Mouse (Mus musculus) lung, postnatal 14 days (tissue): Measurements from ENCODE around the gene Dlat.

ENCODE experiments used
- DNase-seq: peaks from one replicate; pipeline ENCODE4 v3.0.0; 2021

The Dlat gene

DNA sequence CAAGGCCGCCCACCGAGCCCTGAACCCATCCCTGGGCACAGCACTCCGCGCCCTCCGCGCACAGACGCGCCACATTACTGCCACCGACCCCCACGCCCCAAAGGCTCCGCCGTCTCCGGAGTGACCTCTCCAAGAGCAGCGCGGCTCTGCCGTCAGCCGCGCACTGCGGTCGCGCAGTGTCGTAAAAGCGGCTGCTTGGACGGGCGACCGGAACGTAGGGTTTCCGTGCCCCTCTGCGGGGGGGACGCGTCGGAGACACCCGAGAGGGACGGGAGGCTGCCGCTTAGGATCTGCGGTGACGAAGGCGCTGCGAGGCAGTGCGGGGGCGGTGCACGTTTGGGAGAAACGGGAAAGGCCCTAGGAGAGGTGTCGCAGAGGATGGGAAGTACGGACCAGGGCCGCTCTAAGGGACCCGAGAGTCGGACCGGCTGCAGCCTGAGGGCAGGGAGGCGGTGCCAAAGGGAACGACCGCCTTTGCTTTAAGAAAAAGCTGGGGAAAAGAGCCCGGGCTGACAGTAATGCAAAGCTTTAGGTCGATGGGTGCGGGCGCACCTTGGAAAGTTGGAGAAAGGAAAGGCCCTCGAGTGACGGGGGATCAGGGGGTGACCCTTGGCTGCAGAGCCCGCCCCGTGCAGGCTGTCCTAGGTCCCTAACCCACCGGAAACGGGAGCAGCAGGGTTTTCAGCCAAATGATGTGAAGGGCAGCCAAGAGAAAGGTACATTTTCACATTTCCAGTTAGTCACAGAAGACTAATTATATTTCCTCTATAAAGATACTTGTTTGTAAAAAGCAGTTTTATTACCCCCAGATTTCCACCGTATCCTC is at the start of gene Dlat:
Gene Dlat, minus strand, starts transcription at position 389 of the 826 bp plus-strand sequence.
- DNase-seq, result peak; percentile 82

DNA sequence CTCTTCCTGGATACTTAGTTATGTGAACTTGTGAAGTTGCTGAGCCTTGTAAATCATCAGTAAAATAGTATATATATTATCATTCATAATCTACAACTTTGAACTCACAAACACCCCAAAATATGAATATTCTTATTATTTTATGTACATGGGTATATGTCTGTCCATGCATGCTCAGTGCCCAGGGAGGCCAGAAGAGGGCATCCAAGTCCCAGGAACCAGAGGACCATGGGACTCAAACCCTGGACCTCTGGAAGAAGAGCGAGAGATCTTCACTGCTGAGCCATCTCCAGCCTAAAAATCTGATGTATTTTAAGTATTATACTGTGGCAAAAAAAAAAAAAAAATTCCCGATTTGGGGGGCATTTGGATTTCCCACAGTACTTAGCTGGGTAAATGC is 49.5 kb upstream of the Dlat start:
- peak; percentile 49 for DNase-seq

DNA sequence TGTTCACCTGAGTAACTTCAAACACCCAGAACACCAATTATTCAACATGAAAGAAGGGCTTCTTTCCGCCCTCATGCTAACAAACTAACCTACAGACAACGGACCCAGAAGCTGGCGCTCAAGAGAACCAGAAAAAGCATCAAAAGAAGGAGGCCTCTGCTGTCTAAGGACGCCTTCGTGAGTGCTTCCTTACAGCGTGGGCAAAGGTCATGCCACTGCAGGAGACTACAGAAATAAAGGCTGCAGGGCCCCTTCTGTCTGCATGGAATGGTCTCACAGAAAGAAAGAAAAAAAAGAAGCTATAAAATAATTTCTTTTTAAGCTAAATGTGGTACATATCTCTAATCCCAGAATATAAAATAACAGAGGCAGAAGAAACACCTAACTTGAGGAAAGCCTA is 45.3 kb upstream of the Dlat start:
- no peak for DNase-seq

DNA sequence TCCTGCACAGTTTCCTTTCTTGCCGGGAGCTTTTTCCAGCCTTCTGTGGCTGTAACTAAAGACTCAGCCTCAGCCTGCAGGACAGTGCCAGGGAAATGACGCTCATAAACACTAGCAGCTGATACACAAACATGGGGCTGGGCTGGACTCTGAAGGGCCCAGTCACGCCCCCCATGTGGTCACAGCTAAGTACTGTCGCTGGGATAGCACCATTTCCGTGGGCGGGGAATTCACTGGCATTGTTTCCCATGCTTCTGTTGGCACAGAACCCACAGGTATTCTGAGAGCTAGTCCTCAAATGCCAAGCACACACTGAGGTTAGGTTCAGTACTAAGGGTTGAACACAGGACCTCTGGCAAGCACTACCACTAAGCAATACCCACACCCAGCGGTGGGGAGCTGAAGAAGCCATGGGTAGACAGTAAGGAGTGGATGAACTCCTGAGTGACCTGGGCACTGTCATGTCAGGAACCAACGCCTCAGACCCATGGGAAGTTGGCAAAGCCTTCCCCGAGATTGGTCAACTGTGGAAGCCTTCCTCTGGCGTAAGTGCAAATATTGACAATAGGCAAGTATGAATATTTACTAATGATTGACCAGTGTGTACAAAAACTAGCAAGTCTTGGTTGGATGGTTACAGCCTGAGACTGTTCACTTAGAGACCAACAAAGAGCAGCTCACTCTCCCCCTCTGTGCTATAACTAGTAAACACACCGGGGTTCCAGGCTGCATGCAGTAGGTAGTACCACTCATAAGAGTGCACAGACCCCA is 41.5 kb upstream of the Dlat start:
- DNase-seq, result peak; percentile 82

DNA sequence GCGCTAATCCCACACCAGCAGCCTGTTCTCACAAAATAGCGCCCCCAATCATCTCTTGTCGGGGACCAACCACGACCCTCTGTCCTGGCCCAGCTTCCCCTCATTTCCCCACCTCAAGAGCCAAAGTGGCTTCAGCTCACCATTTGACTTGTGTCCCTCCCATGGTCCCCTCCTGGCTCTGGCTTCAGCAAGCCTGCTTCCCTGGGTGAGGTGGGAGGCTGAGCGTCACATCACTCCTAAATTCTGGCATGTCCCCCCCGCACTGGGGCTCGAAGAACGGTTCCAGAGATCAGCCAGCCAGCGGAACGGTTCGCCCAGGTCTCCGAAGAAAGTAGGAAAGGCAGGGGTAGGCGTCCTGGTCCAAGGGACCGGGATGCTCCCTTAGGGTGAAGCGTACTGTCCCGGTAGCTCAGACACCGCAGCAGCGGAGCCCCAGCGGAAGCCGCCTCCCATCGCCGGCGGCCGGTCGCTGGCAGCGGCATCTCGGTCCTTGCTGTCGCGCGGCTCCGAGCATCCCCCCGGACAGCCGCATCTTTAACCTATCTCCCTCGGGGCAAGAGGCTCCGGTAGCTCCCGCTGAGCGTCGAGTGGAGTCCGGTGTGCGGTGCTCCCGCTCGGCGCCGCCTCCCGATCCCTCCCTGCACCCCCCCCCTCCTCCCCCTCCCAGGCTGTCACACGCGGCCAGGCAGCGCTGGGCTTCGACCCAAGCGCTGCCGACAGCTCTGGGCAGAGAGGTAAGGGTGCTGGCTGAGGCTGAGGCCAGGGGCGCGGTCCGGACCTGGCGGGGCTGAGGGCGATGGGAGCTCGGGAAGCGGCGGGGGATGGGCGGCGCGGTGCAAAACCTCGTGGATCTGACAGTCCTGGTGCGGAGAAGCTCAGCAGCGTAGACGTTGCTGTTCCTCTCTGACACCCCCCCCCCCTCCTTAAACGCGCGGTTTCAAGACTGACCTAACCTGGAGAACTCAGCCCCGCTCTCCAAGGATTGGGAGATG is 39.1 kb upstream of the Dlat start:
- peak; percentile 44 for DNase-seq

DNA sequence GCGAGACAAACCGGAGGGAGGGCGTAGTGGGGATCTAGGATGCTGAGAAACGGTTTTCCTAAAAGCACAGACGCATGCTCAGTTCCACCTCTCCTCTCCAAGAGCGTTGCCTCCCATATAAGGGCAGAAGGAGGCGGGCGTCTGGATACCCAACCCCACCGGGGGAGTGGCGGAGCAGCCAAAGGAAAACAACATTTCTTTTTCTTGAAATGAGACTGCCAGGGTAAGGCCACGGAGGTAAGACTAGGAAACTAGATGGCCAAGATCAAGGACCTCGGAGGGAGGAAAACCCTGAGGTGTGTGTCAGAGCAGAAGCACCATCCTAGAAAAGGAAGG is 38.1 kb upstream of the Dlat start:
- peak; percentile 78 for DNase-seq

DNA sequence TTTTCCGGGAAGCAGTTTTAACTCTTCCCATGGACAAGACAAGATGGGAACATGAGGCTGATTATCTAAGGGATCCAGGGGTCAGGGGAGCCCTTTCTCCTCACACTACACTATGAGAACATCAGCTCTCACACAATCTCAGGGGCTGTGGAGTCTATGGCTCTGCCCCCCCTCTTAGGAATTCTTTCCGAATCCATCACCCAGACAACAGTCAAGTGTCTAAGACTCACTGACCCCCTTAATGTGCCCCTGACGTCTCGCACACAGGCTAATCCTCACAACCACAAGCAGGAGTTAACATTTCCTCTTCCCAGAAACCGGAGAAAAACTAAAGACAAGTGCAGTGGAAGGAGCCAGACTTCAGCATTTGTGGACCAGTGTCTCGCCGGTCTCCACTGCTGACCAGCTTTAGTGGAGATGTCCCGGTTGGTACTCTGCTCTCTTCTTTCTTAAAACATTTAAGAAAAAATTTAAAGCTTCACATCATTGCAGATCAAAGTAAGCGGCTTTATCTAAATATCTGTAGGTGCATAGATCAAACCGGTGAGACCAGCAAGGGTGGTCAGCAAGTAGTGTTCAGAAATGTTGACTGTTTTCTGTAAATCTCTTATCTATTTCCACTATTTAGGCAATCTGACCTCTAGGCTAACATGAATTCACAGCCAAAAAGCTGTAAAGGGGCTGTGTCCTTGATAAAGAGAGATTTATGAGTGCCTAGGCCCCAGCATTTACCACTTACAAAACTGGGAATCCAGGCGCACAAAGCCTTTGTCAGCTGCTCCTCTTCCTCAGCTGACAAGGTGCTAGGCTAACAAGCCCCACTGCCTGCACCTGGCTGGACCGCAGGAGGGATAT is 37.5 kb upstream of the Dlat start:
- no peak for DNase-seq

DNA sequence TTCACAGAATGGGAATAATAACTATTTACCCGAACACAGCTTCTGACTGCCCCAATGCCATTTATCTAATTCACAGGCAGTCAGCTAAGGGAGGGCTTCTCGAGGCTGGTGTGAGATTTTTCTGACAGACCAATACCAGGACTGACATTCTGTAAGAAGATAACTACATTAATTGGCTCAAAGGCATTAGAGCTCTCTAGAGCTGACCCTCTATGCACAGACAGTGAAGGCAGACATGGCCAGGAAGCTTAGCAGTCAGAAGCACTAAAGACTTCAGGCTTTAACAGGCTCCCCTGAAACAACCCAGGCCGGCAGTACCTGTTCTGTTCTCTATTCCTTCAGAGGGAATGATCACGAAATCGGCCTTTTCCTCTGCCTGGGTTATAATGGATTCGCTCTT is 35.6 kb upstream of the Dlat start:
- no peak for DNase-seq

DNA sequence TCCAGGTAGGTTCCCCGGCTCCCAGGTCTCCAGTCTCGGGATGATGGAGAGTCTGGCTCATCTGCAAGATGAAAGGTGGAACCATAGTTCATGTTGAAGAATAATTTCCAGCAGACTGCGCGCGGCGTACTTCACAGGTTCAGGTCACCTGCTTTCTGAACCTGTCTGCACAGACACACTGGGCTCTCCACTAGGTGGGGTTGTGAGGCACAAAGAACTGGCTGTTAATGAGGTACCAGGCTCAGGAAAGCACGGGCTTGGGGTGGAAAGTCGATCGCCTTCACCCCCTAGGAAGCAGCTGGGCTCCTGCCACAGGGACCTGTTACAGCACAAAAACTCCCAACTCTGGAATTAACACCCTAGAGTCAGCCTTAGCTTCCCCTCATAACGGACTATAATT is 34.1 kb upstream of the Dlat start:
- DNase-seq, result peak; percentile 65

DNA sequence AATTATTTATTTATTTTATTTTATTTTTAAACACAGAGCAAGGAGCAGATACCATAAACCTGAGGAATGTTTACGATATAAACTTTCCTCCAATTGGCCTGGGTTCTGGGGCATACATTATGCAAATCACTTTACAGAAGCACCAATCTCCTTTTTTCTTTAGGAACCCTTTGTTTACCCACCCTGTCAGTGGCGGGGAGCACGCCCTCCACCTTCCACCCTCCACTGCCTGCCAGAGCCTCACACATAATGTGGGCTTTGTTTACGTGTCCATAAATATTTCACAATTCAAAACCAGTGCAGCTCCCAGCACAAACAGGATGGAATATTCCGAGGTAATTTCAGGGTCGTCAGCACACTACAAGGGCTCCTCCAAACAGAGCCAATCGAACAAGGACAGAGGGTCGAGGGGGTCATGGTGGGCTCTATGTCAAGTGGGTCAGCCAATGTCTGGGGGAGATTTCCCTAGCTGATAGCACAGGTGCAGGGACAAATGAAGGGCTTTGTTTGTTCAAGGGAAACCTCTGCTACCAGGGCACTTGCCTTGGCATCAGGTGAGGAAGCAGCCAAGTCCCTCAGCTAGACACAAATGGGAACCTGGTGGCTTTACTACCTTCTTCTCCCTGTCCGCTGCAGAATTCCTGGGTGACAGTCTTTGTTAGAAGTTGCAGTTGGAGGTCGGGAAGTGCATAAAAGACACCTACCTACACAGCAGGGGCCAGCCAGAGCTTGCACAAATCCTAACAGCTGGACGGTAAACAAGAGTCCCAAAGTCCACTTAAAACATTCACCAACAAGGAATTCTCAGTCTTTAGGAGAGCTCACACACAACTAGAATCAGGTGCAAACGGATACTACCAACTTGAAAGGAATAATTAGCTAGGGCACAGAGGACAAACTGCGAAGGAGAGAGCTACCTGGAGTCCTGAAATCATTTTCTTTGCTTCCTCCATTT is 33.3 kb upstream of the Dlat start:
- DNase-seq, result no peak

DNA sequence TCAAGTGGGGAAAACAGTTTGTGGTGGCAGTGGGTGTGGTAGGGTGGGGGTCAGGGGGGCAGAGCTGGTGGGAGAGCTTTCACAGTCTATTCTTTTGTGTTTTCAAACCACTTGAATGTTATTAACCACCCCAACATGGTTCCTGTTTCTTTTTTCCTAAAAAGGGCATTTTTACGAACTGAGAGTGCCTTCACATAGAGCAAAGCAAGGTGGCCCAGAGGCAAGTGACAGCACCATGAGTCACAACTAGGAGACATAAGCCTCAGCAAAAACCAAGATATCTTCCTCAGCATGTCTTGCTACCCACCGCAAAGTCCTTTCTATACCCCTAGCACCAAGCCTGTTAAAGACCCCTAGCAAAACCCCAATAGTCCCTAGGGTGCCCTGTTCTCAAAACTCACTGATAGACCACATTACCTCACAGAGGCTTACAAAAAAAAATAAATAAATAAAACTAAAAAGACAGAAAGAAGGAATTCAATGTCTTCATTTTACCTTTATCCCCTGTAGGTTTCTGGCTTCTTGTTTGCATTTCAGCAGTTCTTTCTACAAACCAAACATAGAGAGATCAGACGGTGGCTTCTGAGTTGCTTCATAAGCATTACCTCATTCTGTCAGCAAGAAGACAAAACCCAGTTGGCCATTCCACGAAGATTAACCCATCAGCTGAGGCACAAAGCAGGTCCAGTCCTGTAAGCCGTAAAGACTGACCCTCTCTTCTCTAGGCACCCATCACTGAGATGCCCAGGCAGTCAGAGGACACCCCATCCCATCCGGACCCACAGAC is 27.5 kb upstream of the Dlat start:
- DNase-seq, result no peak

DNA sequence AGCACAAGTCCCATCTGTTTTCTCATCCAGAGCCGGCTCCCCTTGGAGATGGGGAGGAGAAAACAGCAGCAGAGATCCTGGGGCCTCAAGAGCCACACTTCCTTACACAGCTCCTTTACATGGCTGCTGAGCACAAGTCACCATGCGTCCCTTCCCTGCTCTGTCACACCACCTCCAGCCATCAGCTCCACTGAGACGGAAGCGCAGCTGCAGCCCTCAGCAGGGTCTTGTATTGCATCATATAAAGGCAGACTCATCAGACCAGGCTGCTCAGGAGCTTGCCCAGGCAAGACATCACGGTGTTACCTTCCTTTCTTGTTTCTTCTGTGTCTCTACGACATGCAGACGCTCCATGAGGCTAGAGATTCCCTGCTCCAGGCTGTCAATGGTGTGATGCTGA is 22.1 kb upstream of the Dlat start:
- no peak for DNase-seq

DNA sequence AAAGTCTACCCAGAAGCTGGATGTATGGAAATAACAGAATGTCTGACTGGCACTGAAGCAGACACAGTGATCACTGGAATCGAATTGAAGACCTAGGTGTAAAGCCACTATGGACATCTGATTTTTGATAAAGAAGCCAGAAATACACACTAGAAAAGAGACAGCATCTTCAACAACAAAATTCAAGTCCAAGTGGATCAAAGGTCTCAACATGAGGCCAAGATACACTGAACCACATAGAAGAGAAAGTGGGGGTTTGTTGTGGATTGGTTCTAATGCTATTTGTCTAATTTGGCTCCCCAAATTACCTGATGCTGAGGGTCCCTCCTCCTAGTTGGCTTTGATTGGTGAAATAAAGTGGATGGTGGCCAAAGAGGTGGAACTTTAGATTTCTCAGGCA is 19.8 kb upstream of the Dlat start:
- no peak for DNase-seq

DNA sequence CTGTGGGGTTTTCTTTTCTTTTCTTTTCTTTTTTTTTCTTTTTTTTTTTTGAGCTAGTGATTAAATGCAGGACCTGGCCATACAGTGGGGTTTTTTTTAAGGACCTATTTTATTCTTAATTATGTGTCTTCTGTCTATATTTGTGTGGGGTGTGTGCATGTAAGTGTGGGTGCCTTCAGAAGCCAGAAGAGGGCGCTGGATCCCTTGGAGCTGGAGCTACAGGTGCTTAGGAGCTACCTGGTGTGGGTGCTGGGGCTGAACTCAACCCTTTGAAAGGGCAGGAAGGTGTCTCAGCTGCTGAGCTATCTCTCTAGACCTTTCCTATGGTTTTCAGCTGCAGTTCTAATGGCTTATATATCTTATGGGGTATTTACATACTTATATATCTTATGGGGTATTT is 15.2 kb upstream of the Dlat start:
- no peak for DNase-seq

DNA sequence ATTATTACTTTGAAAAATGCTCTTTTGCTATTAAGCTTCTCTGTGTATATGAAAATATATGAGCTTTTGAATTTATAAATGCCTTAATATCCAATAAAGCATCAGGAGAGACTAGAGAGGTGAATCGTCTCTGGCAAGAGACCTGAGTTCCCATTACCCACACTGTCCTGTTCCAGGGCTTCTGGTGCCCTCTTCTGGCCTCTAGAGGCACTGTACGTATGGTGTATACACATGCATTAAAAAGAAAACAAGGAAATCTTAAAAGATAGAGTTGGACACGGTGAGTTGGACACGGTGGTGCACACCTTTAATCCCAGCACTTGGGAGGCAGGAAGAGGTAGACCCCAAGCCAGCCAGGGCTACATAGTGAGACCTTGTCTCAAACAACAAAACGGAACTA is 11.1 kb upstream of the Dlat start:
- DNase-seq, result peak; percentile 75

DNA sequence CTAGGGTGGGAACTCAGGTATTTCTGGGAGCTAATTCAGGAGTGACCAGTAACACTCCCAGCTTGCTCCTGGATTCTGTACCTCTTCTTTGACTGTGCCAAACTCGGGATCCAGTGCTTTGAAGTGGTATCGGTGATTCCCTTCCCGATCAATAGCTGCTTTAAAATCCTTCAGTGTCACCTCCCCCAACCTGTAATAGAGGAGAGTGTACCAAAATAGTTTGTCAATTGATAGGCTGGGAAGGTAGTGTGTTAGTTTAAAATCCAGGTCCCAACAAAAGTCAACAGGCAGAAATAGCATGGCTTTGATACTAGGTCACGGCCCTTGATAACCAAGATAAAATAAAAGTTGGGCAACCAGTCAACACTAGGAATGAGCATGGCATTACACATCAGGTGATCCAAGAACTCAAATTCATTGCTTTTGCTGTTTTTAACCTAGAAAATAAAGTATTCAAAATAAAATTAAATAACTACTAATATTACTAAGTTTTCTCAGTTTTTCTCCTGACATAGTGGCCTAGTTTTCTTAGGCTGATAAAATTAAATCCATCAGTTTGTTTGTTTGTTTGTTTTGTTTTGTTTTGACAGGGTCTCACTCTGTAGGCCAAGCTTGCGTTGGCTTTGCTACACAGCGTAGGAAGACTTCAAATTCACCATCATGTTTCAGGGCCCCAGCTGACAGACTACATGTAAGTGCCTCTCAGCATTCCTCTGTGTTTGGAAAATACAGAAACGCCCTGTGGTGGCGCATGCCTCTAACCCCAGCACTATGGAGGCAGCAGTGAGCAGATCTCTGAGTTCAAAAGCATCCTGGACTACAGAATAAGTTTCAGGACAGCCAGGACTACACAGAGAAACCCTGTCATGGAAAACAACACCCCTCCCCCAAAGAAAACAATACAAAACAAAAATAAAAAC is 8.3 kb upstream of the Dlat start:
- peak; percentile 6 for DNase-seq

DNA sequence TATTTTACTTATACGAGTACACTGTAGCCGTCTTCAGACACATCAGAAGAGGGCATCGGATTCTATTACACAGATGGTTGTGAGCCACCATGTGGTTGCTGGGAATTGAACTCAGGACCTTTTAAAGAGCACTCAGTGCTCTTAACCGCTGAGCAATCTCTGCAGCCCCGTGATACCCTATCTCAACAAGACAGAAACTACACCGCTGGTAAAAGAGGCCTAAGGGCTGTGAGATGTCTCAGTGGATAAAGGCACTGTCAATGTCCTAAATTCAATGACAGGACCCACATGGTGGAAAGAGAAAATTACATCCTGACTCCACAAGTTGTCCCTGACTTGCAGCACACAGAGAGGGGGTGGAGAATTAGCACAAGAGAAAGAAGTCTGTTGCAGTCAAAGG is 6.9 kb upstream of the Dlat start:
- DNase-seq, result no peak

DNA sequence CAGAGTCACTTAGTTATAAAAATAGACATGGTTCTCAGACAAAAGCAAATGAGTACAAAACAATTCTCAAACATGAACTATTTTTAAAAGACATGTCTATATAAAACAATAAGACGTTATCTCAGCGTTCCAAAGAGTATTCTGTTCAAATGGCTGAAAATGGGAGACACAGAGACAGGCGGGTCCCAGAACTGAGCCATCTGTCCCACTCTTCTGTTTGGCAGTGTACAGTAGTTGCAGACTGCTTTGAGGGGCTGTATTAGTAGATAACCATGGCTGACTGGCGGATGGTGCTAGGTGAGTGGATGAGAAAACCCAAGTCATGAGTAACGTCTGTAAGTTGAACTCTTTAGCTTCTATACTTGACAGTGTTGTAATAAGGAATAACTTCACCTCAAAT is 5.2 kb upstream of the Dlat start:
- no peak for DNase-seq

DNA sequence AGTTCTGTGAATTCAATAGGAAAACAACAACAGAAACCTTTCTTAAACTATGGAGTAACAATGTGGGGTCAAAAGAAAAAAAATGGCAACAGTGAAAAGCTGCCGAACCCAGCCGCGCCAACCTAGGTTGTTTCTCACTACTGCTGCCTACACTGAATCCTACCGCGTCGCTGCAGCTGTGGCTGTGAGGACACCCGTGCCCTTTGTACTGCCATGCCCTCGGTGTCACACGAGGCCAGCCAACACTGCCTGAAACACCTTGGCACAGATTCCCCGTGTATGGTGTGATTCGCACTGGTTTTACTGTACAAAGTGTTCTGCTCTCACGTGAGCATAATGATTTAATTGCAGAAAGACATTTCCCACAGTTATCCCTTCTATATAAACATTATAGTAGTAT is 851 bp upstream of the Dlat start:
- peak; percentile 6 for DNase-seq
